Mouse (Mus musculus): Measurements from ENCODE around the gene Mgll. TPM values are rescaled to one million over a fixed set of nuclear protein-coding genes. Genes with fewer than 3 reads are reported as not detected.

Mgll gene
- polyA plus RNA-seq (2016; fragmentation: Nextera tagmentation; extraction: Ambion mirVana) = 1.1 and 2.2 TPM in 2 replicates

DNA sequence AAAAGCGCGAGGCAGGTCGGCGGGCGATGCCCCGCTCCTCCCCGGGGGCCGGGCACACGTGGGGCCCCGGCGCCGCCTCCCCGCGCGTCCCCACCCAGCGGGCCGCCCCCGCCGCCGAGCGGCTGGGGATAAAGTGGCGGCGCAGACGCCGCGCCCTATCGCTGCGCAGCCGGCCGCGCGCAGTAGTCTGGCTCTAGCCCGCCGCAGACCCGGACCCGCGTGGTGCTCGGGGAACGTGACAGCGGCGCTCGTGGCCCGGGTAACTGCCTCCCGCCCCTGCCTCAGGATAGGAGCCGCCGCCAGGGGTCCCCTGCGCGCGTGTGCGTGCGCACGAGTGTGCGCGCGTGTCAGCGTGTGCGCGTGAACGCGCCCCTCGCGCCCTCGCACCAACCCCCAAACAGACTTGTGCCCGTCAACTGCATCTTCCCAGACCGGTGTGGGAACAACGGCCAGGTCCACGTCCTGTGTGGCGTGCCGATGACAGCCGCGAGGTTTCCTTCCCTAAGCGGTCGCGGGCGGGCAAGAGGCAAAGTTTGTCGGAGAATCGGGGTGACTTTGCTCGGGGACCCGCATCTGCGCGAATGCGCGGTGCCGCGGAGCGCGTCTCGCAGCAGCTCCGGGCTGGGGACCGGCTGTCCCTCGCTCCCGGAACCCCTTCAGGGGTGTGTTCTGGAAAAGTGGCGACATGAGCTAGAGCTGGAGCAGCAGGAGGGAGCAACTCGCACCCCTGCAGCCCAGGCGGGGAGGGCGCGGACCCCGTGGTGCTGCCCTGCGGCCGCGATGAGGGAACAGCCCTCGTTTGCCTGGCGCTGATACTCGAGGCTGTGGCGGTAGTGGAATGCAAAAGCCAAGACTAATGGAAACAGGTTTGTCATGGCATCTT lies at the start of gene Mgll:
Gene Mgll (plus strand): TSS at position 100 of the 883 bp plus-strand sequence.
- whole genome bisulfite sequencing = under 1% methylated on average over 103 of the region's 105 CpGs
- H3K9me3 ChIP-seq = no peaks in the 10 kb centered on the region
- peak within 1 kb of the TSS; percentile 69 for H3K4me3 ChIP-seq
- H3K27ac ChIP-seq (replicated peaks) = no peak within 1 kb of the TSS
- peak within 1 kb of the TSS; percentile 100 for H3K4me2 ChIP-seq (replicated peaks)
- H3K4me1 ChIP-seq = peaks cover 13% of the 10 kb centered on the region; the same call in 1 of the 2 replicates
- H3K27me3 ChIP-seq = peaks cover 63% of the 10 kb centered on the region
- no peaks in the 10 kb centered on the region for H3K36me3 ChIP-seq
- H3K9ac ChIP-seq (replicated peaks) = peak within 1 kb of the TSS; percentile 59
- ATAC-seq (ENCODE audit: low FRiP score, low read depth) = peak; percentile 87

DNA sequence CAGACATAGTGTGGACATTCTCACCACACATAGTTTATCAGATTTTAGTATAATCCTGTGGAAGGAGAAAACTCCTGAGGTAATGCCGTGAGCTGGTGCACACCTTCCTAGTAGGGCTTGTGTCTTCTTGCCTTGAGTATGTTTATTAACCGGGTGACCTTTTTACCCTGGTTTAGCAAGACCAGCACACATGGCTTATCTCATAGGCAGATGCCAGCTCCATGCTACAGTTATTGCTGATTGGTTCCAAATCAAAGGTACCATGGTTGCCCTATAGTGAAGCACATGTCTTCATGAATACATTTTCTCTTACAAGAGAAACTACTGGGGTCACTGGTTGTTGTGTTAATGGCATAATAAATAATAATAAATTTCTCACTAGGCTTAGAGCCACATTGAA lies 48.4 kb upstream of the Mgll start:
- H3K9ac ChIP-seq (replicated peaks) = no peak overlapping the region
- H3K27ac ChIP-seq (replicated peaks) = no peak overlapping the region
- no peaks in the 10 kb centered on the region for H3K9me3 ChIP-seq
- no peaks in the 10 kb centered on the region for H3K27me3 ChIP-seq
- ATAC-seq (ENCODE audit: low FRiP score, low read depth) = no peak
- H3K4me3 ChIP-seq = no peak overlapping the region
- no peaks in the 10 kb centered on the region for H3K4me1 ChIP-seq
- H3K36me3 ChIP-seq = no peaks in the 10 kb centered on the region
- H3K4me2 ChIP-seq (replicated peaks) = no peak overlapping the region
- WGBS = 94% methylated on average over 2 of the region's 2 CpGs

DNA sequence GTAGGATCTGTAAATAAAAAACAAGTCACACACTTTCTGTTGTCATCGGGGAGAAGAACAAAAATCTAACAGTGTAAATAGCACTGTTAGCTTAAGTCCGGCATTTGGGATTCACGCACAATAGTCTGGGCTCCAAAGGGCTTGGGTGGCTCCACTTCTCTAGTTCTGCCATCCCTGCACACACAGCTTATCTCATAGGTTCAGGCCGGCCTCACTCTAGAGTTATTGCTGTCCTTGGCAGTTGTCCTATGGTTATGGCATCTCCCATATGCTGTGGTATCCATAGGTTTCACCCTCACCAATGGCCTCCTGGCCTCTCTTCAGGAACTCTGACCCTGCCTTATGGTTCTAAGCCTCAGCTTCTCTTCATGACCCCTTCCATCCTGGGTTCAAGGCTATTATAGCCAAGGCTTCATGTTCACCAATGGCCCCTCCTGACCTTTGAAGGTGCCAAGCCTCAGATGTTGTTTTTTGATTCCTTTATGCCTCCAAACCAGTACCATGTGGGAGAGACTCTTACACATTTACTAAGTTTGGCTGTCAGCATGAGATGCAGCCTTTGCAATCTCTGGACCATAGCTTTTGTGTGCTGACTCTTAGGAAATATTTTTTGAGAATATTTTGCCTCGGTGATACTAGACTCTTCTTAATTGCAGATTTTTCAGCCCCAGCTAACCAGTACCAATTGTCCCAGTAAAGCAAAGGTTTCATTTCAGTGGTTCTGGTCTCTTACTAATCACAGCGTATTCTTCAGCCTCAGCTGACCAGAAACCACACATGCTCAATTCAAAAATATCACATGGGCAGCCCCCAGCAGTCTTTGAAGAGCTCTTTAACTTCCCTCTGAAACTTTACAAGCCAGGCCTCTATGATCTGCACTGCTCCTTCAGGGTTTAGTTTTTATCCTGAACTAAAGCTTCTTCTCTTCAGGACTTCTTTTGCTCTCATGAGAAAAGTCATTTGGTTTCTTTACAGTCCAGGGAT lies 47.2 kb upstream of the Mgll start:
- Histone ChIP-seq H3K4me3 (no peak overlapping the region), H3K9me3 (no peaks in the 10 kb centered on the region), H3K4me1 (no peaks in the 10 kb centered on the region), H3K27ac (replicated peaks) (no peak overlapping the region), H3K4me2 (replicated peaks) (no peak overlapping the region), H3K27me3 (no peaks in the 10 kb centered on the region), H3K9ac (replicated peaks) (no peak overlapping the region), H3K36me3 (no peaks in the 10 kb centered on the region)
- ATAC-seq (ENCODE audit: low FRiP score, low read depth) = no peak
- 88% methylated on average over 6 of the region's 6 CpGs for WGBS

DNA sequence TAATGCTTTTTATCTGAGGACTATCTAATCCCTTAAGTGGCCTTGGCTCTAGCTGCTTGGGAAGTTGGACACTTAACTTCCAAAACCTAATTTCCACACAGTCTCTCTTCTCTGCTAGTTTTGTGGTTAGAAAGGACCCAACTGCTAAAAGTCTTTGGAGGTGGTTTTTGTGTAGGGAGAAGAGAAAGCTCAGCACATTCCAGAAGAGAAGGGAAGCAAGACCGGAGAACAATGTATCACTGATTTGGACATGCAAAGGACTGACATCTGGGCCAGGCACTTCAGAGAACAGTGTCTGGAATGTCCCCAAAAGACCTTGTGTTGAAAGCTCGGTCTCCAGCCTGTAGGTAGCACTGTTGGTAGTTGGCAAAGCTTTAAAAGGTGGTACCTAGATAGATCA lies 46.5 kb upstream of the Mgll start:
- no peak for ATAC-seq (ENCODE audit: low FRiP score, low read depth)
- no peak overlapping the region for H3K9ac ChIP-seq (replicated peaks)
- H3K27ac ChIP-seq (replicated peaks) = no peak overlapping the region
- H3K4me3 ChIP-seq = no peak overlapping the region
- H3K4me1 ChIP-seq = no peaks in the 10 kb centered on the region
- H3K27me3 ChIP-seq = no peaks in the 10 kb centered on the region
- H3K4me2 ChIP-seq (replicated peaks) = no peak overlapping the region
- 70% methylated on average over 2 of the region's 2 CpGs for WGBS
- no peaks in the 10 kb centered on the region for H3K9me3 ChIP-seq
- H3K36me3 ChIP-seq = no peaks in the 10 kb centered on the region

DNA sequence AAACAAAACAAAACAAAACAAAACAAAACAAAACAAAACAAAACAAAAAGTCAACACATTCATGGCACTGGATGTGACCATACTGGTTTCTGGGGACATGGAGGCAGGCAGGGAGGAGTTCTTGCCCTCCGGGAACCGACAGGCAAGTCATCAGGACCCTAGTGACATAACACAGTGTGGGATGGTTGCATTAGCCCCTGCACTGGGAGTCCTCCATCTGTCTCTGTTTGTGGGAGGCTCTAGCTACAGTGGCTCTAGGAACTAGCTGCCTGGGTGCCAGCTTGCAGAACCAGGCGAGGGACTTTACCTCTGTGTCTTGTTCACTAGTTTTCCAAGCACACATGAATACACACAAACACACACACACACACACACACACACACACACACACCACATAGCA lies 43.2 kb upstream of the Mgll start:
- Histone ChIP-seq H3K27ac (replicated peaks) (no peak overlapping the region), H3K4me3 (no peak overlapping the region), H3K36me3 (no peaks in the 10 kb centered on the region), H3K9me3 (no peaks in the 10 kb centered on the region), H3K4me1 (peaks cover 6% of the 10 kb centered on the region; the same call in 1 of the 2 replicates), H3K4me2 (replicated peaks) (no peak overlapping the region), H3K9ac (replicated peaks) (no peak overlapping the region), H3K27me3 (no peaks in the 10 kb centered on the region)
- no peak for ATAC-seq (ENCODE audit: low FRiP score, low read depth)
- 92% methylated on average over 3 of the region's 3 CpGs for WGBS

DNA sequence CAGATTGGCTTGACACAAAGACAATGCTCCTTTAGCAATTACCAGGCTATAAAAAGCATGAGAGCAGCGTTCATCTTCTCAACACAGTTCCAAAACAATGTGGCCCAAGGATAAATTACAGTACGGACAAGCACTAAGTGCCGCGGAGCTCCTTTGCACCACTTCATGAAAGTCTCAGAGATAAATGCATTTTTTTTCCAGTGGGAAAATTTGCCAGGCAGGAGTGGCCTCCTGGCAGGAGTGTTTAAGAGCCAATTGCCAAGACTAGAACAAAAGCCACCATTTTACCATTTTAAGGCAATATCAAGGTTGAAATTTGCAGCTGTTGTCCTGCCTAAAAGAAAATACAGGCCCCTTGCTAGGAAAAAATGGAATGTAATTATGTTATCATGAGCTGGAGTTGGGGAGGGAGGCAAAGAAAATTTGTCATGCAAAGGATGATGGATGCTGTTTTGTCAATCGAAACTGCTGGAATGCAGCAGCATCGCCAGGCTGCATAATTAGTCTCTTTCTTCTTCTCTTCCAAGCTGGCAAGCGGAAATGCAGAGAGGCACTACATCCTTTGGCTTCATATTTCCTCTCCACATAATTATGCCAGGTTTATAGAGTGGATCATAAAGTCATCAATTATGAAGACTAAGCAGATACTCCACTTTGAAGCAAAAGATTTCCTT lies 40.7 kb upstream of the Mgll start:
- H3K4me3 ChIP-seq = no peak overlapping the region
- H3K4me2 ChIP-seq (replicated peaks) = no peak overlapping the region
- no peaks in the 10 kb centered on the region for H3K27me3 ChIP-seq
- ATAC-seq (ENCODE audit: low FRiP score, low read depth) = no peak
- H3K27ac ChIP-seq (replicated peaks) = no peak overlapping the region
- no peaks in the 10 kb centered on the region for H3K36me3 ChIP-seq
- H3K9me3 ChIP-seq = no peaks in the 10 kb centered on the region
- H3K4me1 ChIP-seq = peaks cover 6% of the 10 kb centered on the region; the same call in 1 of the 2 replicates
- H3K9ac ChIP-seq (replicated peaks) = no peak overlapping the region
- WGBS = 78% methylated on average over 7 of the region's 7 CpGs

DNA sequence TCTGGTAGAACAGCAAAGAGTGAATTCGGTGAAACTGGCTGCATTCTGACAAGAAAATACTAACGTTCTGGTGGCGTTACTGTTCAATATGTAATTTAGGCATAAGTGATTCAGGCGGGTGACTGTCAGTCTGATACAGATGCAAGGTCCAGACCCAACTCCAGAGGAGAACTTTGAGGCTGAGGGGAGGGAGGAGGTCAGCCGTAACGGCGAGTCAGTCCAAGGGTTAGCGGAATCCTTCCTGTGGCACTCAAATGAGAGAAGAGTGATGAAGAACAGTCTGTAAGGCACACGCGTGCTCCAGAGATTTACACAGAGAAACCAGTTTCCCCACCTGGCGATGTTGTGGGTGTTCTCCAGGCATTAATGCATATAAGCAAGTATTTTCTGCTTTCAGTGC lies 36.0 kb upstream of the Mgll start:
- no peak for ATAC-seq (ENCODE audit: low FRiP score, low read depth)
- Histone ChIP-seq H3K9me3 (no peaks in the 10 kb centered on the region), H3K4me3 (no peak overlapping the region), H3K27ac (replicated peaks) (no peak overlapping the region), H3K27me3 (no peaks in the 10 kb centered on the region), H3K9ac (replicated peaks) (no peak overlapping the region), H3K4me2 (replicated peaks) (no peak overlapping the region), H3K36me3 (no peaks in the 10 kb centered on the region), H3K4me1 (peaks cover 6% of the 10 kb centered on the region; the same call in 1 of the 2 replicates)
- WGBS = 94% methylated on average over 11 of the region's 11 CpGs

DNA sequence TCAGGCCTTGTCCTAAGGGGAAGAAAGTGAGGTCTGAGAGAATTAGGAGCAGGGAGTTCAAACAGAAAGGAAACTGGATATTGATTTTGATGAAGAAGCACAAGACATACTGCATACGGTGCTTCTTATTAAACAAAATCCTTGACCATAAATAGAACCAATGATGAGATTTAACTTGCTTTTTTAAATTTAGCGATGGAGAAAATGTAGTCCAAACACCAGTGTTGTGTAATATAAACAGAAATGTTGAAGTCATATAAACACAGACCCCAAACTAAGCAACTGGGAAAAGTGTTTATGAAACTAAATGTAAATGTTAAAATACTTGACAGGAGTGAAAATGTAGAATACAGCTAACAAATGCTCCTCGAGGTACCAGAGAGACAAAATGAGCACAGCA lies 35.5 kb upstream of the Mgll start:
- no peaks in the 10 kb centered on the region for H3K27me3 ChIP-seq
- H3K36me3 ChIP-seq = no peaks in the 10 kb centered on the region
- H3K4me1 ChIP-seq = peaks cover under 1% of the 10 kb centered on the region; the same call in 1 of the 2 replicates
- H3K9me3 ChIP-seq = no peaks in the 10 kb centered on the region
- no peak for ATAC-seq (ENCODE audit: low FRiP score, low read depth)
- H3K27ac ChIP-seq (replicated peaks) = no peak overlapping the region
- H3K9ac ChIP-seq (replicated peaks) = no peak overlapping the region
- no peak overlapping the region for H3K4me3 ChIP-seq
- H3K4me2 ChIP-seq (replicated peaks) = no peak overlapping the region
- 83% methylated on average over 3 of the region's 3 CpGs for WGBS

DNA sequence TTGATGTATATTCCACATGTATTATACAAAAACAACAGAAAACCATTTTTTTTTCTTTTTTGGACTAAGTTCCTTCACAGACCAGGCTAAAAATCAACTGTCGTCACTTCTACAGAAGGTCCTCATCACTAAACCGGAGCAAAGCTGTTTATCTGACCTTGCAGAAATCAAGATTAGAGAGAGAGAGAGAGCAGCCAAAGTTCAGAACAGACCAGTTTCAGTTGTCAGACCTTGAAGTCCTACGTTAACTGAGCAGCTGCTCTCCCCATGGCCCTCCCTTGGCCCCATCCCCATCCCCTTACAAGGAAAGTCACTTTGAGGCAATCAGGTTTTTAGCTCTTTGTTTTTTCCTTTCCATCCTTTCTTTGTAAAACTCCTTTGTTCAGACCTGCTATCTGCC lies 34.0 kb upstream of the Mgll start:
- H3K27me3 ChIP-seq = no peaks in the 10 kb centered on the region
- no peak for ATAC-seq (ENCODE audit: low FRiP score, low read depth)
- 82% methylated on average over 3 of the region's 3 CpGs for WGBS

DNA sequence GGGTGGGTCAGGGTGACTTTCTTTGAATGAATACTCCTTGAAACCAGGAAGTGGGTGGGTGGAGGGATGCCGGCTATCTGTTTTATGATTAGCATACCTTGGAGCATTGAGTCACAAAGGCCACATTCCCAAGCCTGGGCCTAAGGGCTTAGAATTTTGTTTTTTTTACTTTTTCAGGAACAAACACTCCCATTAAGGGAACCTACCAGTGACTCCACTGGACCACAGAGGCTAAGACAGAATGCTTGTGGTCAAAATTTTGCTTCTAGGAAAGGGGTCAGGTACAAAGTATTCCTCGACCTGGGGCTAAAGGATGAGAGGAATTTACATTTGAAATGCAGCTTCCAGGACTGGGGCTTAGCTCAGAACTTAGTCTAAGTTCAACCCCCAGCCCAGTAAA lies 32.9 kb upstream of the Mgll start:
- Histone ChIP-seq H3K27me3 (no peaks in the 10 kb centered on the region), H3K4me2 (replicated peaks) (no peak overlapping the region), H3K27ac (replicated peaks) (no peak overlapping the region), H3K4me3 (no peak overlapping the region), H3K9ac (replicated peaks) (no peak overlapping the region), H3K9me3 (no peaks in the 10 kb centered on the region), H3K4me1 (no peaks in the 10 kb centered on the region), H3K36me3 (no peaks in the 10 kb centered on the region)
- ATAC-seq (ENCODE audit: low FRiP score, low read depth) = no peak
- WGBS = 72% methylated on average over 2 of the region's 2 CpGs

More for the DNA sequence above, 34.0 kb upstream of the Mgll start:
- Histone ChIP-seq H3K36me3 (no peaks in the 10 kb centered on the region), H3K27ac (replicated peaks) (no peak overlapping the region), H3K4me3 (no peak overlapping the region), H3K9ac (replicated peaks) (no peak overlapping the region), H3K9me3 (no peaks in the 10 kb centered on the region), H3K4me1 (no peaks in the 10 kb centered on the region), H3K4me2 (replicated peaks) (no peak overlapping the region)

DNA sequence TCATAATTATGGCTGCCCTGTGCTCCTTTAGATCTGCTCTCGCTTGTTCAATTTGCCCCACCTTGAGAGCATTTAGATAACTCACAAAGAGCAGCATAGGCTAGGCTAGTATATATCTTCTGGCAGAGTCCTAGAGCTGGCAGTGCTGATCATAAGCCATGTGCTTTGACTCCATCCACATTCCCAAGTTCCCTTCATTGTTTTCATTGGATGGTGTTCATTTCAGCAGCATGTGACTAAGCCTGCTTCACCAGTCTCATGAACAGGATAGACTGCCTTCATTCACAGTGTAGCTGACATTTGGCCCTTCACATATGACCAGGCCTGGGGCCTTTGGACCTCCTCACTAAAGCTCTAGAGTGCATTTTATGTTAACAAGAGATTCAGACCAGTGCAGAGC lies 21.3 kb upstream of the Mgll start:
- Histone ChIP-seq H3K4me1 (no peaks in the 10 kb centered on the region), H3K4me3 (no peak overlapping the region), H3K4me2 (replicated peaks) (no peak overlapping the region), H3K9ac (replicated peaks) (no peak overlapping the region), H3K9me3 (no peaks in the 10 kb centered on the region), H3K27me3 (no peaks in the 10 kb centered on the region), H3K36me3 (no peaks in the 10 kb centered on the region), H3K27ac (replicated peaks) (no peak overlapping the region)
- 100% methylated on average over 1 of the region's 1 CpGs for WGBS
- ATAC-seq (ENCODE audit: low FRiP score, low read depth) = no peak

Measured in midbrain, embryonic 12.5 days (tissue).